Mouse (Mus musculus): ENCODE measurements around the gene Aaas.

Gene Aaas

DNA sequence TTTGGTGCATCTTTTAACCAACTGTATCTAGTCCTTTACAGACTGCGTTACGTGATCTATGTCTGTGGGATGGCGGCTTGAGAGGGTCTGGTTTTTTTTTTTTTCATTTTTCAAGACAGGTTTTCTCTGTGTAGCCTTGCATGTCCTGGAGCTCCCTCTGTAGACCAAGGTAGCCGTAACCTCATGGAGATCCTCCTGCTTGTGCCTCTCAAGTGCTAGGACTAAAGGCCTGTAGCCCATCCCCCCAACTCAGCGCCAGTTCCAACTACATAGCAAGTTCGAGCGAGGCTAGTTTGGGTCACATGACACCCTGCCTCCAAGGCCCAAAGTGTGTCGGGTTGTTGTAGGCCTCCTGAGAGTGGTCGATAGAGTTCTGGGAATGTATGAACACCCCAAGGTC lies 41.9 kb downstream of the Aaas start:
- DNase-seq (ENCODE audit: low spot score) = no peak

DNA sequence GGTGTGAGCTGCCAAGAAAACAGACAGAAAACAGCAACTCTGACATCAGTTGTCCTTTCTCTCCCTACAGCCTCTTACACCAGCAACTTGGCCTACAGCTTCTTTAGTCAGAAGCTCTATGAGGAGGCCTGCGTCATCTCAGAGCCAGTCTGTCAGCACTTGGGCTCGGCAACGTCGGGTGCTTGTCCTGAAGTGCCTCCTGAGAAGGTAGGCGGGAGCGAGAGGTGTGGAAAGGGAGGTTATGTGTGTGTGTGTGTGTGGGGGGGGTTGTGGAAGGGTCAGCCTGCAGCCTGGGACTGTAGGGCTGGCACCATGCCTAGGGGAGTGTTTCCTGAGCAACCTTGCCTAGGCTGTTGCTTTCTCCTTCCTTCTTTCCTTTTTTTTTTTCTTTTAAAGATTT lies 48.0 kb downstream of the Aaas start:
- no peak for DNase-seq (ENCODE audit: low spot score)

DNA sequence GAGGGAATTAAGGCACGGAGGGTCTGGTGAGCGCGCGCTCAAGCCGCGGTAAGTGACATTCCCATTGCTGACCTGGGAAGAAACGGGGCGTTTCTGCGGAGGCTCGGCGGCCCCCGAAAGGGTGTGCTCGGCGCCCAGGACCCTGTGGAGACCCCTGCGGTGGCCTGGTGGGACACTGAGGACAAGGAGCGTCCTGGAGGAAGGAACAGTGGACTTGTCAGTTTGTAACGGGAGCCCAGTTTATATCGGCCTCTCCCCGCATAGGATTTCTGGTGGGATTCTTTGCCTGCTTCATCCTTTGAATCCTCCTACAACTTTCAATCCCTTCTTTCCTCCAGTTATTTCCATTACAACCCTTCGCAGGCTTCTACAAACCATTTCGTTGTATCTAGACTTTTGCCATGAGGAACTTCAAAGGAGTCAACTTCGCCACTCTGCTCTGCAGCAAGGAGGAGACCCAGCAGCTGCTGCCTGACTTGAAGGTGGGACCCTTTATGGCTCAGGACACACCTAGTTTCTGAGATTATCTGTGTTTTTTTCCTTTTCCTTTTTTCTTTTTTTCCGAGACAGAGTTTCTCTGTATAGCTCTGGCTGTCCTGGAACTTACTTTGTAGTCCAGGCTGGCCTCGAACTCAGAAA lies 54.1 kb downstream of the Aaas start:
- no peak for DNase-seq (ENCODE audit: low spot score)

DNA sequence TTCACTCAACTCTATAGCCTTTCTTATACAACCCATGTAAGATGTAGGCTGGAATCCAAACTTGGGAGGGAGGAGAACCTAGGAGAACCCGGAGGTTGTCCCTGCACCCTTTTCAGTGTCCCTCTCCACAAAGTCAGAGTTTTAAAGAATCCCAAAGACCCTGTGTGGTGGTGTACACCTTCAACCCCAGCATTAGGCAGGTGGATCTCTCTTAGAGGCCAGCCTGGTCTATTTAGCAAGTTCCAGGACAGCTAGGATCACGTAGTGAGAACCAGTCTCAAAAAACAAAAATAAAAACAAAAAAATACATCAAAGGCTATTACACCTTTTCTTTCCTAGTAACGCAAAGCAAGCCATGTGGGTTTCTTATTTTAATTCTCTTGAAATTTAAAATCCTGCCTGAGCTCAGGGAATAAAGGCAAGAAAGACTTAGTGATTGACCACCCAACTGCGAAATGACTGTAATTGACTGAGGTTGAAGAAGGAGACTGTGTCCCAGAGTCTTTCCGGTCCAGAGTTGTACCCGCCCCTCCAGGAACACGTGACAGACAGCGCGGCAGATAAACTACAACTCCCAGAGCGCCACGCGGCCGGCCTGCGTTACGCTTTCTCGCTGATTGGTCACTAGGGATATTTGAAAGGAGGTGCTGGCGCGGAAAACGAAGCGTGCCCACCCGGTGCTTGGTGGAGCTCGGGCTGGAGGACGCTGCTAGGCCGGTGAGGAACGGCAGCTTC lies 54.8 kb downstream of the Aaas start, which contains the start of gene Espl1:
Gene Espl1, plus strand, starts transcription at position 634 of the 735 bp plus-strand sequence.
- peak; percentile 89 for DNase-seq (ENCODE audit: low spot score)
